Mouse (Mus musculus) lung, adult 10 weeks (tissue): ENCODE results near the gene Dennd1a. TPM values are rescaled to one million over a fixed set of nuclear protein-coding genes. Genes with fewer than 3 reads are reported as not detected.

ENCODE experiments used
- polyA plus RNA-seq: library from polyadenylated mRNA; stranded (reverse); fragments of 350-450 nt; fragmentation: Illumina TruSeq; extraction: RNeasy Lipid Tissue Mini Kit (QIAGEN cat#74804); gene quantifications from one replicate; pipeline ENCODE4 v1.2.3, GENCODE M21; 2014; ENCODE audit warnings: low read depth, low replicate concordance; ENCODE audit not compliant: insufficient read depth

Dennd1a gene
- polyA plus RNA-seq, result 5.6 TPM

GRCm38 (mm10) chr2:38286733-38287551 is at the start of gene Dennd1a:
TSS of gene Dennd1a (minus strand) at chr2:38287390.

GRCm38 (mm10) chr2:37776016-37776415 is 511.2 kb downstream of the Dennd1a start, which contains the start of gene Crb2:
TSS of gene Crb2 (plus strand) at chr2:37776249.

Other genes with a start within 250 kb of the Dennd1a start
- gene Lhx2, start 51.9 kb upstream of the Dennd1a start, polyA plus RNA-seq, result not detected
- gene Nek6, start 224.3 kb upstream of the Dennd1a start, polyA plus RNA-seq, result 15.4 TPM